Mouse (Mus musculus) MN1 (cell line): Measurements from ENCODE around the gene Dda1.

Experiments used
- DNase-seq: peaks from one replicate; pipeline ENCODE4 v3.0.0-alpha.2; 2016; ENCODE audit warnings: low spot score

The Dda1 gene

DNA sequence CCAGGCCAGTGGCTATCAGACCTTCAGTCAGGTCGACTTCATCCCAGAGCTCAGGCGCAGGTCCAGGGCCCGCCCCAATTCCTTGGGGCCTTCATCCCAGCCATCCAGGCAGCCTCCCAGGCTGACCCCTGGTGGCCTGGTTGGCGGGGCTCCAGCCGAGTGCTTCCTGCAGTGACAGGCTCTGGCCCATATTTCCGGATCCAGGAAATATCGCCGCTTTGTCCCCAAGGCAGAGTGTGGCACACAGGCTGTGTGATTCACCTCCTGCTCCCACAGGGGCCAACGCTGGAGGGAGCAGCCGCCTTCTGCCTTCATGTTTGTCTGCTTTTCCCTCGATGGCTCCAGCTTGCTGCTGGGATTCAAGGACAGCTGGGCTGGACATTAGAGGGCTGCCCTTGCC lies 27.5 kb downstream of the Dda1 start:
- peak; percentile 97 for DNase-seq

DNA sequence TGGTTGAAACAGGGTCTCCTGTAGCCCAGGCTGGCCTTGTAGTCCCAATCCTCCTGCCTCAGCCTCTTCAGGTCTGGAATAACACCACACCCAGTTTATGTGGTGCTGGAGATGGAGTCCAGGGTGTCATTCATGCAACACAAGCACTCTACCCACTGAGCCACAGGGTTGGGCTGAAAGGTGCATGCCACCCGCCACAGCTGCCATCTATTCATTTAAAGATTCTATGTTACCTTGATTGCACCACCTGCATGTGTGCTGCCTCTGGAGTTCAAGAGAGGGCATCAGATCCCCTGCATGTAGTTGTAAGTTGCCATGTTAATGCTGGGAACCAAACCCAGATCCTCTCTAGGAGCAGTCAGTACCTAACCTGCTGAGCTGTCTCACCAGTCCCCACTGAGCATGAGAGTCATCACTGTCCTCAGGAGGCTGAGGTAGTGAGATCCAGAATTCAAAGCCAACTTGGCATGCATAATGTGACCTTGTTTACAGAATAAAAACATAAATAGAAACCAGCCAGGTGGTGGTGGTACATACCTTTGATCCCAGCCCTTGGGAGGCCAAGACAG lies 28.2 kb downstream of the Dda1 start:
- DNase-seq, result no peak

DNA sequence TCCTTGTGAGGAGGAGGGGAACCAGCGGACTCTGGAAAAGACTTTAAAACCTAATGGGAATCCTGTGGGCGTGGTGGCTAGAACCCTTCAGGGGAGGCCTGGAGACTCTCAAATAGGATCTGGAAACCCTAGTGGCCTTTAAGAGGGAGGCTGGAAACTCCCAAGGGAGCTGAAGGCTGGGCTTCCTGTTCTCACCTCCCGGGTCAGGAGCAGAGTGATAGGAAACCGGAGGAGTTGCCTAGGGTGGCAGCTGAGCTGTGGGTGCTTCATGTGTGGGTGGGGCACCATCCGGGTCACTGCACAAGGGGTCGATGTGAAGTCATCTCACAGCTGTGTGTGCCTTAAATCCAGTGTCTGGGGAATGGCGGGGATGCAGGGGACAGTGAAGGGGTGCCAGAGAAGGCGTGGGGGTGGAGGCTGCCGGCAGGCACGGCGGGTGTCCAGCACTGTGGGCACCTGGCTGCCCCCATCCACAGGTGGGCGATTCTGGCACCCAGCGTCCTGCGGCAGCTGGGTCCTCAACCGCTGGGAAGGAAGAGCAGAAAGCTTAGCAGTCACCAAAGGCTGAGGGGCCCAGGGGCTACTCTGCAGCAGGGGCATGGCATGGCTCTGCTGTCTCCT lies 29.0 kb downstream of the Dda1 start:
- DNase-seq, result peak; percentile 93

DNA sequence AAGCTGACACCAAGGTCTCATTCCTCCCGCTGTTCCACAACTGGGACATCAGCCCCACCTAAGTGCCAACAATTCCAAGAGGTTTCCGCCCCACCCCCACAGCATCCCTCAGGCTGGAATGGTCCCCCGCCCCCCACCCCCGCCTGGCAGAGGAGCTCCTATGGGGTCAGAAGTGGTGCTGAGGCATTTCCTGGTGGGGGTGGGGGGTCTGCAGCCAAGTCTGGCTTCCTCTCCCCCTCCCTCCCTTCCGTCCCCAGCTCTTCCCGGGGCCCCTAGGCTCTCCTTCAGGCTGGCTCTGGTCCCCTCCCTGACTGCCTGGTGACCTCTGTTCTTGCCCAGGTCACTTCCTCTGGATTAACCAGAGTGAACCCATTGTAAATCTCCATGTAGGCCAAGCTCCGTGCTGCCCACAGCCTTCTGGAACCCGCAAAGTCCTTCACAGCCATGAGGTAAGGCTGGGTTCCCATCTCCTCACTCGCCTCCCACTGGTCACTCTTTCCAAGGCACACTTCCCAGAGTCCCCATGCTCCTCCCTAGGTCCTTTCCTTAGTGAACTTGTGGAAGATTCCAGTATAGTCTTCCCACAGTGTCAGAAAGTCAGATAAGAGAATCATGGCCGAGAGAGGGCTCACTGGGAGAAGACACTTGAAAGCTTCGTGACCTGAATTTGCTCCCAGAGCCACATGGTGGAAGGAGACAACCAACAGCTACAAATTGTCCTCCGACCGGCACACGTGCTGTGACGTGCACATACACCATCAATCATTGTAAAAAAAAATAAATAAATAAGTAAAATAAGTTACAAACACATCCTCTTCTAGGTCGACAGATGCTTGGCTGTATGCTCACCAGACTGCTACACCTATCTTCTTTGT lies 30.1 kb downstream of the Dda1 start:
- no peak for DNase-seq

DNA sequence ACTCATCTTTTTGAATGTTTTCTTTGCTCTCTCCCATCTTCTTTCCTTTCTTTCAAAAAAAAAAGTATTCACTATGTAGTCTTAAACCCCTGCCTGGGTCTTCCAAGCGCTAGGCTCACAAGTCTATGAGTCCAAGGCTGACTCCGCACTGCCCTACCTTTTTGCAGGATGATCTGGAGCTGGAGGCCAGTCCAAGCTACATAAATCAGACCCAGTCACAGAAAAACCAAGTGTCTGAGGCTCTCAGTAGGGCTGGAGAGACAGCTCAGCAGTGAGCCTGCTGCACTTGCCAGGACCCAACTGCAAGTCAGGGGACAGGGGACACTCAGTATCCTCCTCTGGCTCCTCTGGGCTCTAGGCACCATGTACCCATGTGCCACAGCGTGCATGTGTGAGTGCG lies 35.4 kb downstream of the Dda1 start:
- DNase-seq, result no peak

DNA sequence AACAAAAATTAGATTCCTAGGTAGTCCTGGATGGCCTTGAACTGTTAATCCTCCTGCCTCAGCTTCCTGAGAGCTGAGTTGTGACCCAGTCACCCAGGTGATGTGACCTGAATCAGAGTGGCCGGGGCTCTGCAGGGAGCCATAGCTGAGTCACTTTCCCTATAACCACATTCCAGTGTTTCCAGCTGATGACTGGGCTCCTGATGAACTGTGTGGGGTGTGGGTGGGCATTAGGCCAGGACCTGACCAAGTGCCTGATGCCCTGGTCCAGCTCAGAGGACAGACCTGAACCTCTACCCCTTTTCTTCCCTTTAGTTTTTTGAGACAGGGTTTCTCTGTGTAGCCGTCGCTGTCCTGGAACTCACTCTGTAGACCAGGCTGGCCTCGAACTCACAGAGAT lies 36.3 kb downstream of the Dda1 start:
- no peak for DNase-seq

DNA sequence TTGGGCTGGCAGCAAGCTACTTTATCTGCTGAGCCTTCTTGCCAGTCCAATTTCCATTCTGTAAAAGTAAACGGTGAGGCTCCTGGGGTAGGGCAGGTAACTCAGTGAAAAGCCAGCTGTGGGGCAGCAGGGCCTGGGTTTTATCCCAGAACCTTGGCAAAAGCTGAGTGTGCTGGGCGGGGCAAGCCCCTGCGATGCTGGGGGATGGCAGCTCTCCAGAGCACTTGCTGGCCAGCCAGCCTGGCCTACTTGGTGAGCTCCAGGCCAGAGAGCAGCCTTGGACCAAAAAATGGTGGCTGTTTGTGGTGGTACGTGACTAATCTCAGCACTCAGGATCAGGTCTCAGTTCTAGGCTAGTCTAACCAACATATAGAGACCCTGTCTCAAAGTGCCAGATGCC lies 37.0 kb downstream of the Dda1 start:
- DNase-seq, result peak; percentile 68

DNA sequence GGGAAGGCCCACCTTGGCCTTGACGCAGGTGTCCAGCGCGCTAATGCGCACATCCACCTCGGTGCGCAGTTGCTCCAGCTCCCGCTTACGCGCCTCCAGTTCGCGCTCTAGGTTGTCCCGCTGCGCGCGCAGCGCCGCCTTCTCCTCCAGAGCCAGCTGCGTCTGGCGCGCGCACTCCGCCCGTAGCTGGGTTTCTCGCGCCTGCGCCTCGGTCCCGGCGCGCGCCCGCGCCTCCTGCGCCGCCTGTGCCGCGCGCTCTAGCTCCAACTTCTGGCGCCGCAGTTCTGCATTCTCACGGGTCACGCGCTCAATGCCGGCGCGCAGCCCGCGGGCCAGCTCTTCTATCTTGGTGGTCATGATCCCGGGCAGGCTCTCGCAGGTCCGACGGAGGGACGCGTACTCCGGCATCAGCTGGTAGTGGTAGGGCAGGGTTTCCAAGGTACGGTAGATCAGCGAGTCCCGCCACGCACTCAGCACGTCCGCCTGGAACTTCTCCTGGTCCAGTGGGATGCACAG lies 38.6 kb downstream of the Dda1 start:
- peak; percentile 85 for DNase-seq

DNA sequence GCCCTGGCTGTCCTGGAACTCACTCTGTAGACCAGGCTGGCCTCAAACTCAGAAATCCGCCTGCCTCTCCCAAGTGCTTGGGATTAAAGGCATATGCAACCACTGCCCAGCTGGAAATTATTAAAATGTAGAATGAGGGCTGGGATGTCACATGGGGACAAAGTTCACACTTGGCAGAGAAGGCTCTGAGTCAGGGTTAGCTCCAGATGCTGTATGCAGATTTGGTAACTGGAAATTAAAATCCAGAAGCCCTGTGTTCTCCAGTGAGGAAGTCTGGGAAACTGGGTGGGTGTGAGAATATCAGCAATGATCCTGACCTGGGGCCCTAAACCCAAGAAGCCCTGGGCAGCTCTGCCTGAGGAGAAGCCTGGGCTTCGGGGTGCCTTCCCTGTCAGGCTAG lies 40.3 kb downstream of the Dda1 start:
- DNase-seq, result peak; percentile 61

DNA sequence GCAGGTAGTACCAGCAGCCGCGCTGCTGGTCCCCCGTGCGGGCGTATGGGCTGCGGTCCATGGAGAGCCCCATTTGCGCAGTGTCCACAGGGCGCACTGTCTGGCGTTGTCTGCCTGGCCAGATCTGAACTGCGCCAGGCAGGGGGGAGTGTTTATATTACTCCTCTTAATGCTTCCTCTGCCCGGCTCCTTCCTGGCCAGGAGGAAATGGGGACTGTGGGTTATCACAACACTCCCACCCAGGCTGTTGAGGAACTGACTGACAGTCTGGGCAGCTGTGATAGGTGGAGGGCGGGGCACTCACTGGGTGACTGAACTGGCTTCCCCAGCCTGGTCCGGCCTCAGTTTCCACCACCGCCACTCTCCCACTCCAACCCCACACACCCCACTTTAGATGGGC lies 42.6 kb downstream of the Dda1 start, which contains the start of gene Plvap:
Plvap (minus strand) TSS at position 109 of the 400 bp plus-strand sequence.
- DNase-seq, result no peak

DNA sequence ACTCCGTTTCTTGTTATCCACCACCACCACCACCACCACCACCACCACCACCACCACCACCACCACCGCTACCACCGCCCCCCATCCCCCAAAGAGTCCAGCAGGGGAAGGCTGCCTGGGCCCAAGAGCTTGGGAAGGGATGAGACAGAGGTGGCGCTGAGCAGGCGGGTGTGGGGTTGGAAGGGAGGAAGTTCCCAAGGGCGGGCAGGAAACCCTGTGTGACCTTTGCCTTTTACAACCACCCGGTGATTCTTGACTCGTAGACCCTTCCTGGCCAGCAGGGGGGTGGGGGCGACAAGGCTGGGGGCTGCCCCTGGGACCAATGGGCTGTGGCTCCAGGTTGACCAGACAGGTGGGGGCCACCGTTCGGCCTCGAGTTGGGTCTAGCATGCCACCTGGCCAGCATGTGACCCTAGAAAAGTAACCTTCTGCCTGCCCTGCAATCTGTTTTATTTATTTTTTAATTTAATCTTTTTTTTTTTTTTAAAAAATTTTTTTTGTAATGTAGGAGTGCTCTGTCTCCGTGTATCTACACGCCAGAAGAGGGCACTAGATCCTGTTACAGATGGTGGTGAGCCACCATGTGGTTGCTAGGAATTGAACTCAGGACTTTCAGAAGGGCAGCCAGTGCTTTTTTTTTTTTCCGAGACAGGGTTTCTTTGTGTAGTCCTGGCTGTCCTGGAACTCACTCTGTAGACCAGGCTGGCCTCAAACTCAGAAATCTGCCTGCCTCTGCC lies 44.2 kb downstream of the Dda1 start:
- DNase-seq, result no peak

DNA sequence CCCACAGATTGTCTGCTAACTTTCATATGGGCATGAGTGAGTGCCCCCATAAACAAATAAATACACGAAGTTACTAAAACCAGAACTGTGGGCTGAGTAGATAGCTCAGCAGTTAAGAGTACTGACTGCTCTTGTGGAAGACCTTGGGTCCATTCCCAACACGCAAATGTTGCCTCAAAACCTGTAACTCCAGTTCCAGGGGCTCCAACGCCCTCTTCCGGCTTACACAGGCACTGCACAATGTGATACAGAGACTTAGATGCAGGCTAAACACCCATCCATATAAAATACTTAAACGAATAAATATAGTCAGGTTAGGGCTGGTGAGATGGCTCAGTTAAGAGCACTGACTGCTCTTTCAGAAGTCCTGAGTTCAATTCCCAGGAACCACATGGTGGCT lies 46.0 kb downstream of the Dda1 start:
- no peak for DNase-seq

DNA sequence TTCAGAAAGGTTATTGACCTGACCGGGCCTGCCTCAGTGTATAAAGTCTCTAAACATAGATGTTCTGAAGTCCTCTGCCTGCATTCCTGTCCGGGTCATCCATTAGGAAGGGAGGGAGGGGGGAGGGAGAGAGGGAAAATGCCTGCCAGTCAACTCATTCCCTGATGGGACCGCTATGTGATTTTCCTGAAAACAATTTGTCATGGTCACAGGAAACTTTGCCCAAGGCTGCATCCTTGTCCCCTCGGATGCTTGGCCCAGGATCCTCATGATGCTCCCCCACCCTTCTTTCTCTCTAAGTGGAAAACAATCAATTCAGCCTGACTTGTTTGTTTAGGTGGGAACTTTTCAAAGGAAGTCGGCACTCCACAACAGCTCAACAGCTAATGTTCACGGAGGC lies 47.8 kb downstream of the Dda1 start:
- no peak for DNase-seq

DNA sequence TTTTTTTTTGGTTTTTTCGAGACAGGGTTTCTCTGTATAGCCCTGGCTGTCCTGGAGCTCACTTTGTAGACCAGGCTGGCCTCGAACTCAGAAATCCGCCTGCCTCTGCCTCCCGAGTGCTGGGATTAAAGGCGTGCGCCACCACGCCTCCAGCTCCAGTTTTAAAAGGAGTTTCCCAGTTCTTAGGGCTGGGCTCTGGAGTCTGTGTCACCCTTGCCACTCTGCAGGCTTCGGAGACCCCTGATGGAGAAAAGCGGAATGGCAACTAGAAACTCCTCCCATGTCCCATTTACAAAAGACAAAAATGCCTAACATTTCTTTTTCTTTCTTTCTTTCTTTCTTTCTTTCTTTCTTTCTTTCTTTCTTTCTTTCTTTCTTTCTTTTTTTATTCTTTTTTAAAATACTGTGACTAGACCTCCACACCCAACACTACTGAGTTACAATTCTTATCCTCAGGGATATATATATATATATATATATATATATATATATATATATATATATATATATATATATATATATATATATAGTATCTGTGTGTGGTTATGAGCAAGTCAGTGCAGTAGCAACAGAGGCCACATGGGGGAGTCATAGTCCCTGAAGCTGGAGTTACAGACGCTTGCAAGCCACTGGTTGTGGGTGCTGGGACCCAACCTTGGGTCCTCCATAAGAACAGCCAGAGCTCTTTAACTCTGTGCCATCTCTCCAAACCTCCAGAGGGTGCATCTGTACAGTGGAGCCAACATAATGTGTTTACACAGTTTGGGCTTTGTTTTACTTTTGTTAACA lies 50.2 kb downstream of the Dda1 start:
- DNase-seq, result peak; percentile 90

DNA sequence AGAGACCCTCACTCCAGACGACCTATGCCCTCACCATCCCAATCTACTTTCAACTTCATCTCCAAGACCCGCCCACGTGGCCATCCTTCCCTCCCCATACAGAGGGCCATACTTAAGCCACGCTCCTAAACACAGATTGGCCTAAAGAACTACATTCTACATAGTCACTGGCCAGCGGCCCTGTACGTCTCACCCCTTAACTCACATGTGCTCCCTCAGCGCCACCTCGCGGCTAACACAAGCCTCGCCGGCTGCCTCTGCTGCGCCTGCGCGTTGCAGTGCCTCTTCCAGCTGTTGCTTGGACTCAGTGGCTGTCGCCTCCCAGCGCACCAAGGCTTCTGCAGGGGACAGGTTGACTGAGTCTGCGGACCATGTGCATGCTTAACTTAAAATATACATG lies 52.6 kb downstream of the Dda1 start:
- peak; percentile 99 for DNase-seq

DNA sequence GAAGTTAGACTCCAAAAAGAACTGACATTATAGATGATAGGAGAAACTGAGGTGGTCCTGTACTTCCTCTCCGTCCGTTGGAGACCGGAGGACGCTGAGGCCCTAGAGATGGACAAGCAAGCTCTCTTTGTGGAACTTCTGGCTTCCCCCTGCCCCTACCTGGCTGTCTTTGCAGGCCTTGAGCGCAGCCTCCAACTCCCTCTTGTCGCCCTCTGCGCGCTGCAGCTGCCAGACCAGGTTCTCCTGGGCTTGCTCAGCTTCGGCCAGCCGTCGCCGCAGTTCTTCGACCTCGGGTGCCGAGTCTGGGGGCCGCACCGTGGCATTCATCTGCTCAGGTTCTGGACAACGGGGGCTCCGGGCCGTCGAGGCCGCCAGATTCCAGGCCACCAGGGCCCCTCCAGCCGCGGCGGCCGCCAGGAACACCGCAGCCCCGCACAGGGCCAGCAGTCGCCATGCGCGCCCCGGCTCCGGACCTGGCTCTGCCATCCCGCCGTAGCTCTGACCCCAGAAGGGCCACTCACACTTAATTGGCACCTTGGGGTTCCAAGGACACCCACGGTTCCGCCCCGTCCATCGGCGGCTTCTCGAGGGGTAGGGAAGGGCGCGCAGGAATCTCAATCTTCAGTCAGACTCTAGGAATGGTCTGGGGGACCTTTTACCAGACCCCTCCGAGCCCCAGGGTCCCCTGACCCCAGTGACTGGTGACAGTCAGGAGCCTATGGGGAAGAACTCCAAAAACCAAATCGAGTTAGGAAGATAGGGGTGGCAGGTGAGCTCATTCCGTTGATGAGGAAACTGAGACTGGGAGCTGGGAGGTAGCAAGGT lies 56.4 kb downstream of the Dda1 start, which contains the start of gene Ccdc194:
Ccdc194 (minus strand) TSS at position 486 of the 825 bp plus-strand sequence.
- no peak for DNase-seq
